Mouse (Mus musculus) limb, embryonic 12.5 days (tissue): ENCODE data around the gene Gm20388. TPM values are rescaled to one million over a fixed set of nuclear protein-coding genes. Genes with fewer than 3 reads are reported as not detected.
A peak's percentile ranks its signal among the peaks of the same experiment; 100 is the strongest.

Source experiments
- ATAC-seq: fragments of 200-750 bp; cut with Nextera tagmentation; 2 replicates; pipeline ENCODE4 v1.8.0; 2017; ENCODE audit warnings: low read depth, moderate TSS enrichment; ENCODE audit not compliant: insufficient number of reproducible peaks, insufficient read depth, low FRiP score, low TSS enrichment
- H3K27ac ChIP-seq: fragments of 300-500 bp; sonication (generic); 2 replicates; pipeline ENCODE4 v1.5.1; 2016; ENCODE audit warnings: mild to moderate bottlenecking, moderate library complexity
- H3K27me3 ChIP-seq: fragments of 300-500 bp; sonication (generic); 2 replicates; pipeline ENCODE4 v1.6.1; 2016; ENCODE audit warnings: mild to moderate bottlenecking, moderate library complexity
- H3K36me3 ChIP-seq: fragments of 300-500 bp; sonication (generic); 2 replicates; pipeline ENCODE4 v1.6.1; 2016; ENCODE audit warnings: mild to moderate bottlenecking, moderate library complexity
- H3K4me1 ChIP-seq: fragments of 300-500 bp; sonication (generic); replicated peaks from 2 replicates; pipeline ENCODE4 v1.6.1; 2016
- H3K4me2 ChIP-seq: fragments of 300-500 bp; sonication (generic); 2 replicates; pipeline ENCODE4 v1.6.1; 2016; ENCODE audit warnings: mild to moderate bottlenecking, moderate library complexity
- H3K4me3 ChIP-seq: fragments of 300-500 bp; sonication (generic); replicated peaks from 2 replicates; pipeline ENCODE4 v1.5.1; 2016; ENCODE audit warnings: mild to moderate bottlenecking
- H3K9ac ChIP-seq: fragments of 300-500 bp; sonication (generic); replicated peaks from 2 replicates; pipeline ENCODE4 v1.6.1; 2016; ENCODE audit warnings: mild to moderate bottlenecking, moderate library complexity
- H3K9me3 ChIP-seq: fragments of 300-500 bp; sonication (generic); 2 replicates; pipeline ENCODE4 v1.6.1; 2016; ENCODE audit warnings: mild to moderate bottlenecking, moderate library complexity
- WGBS: fragments of 180-500 bp; shearing (Covaris S2); methylation state at CpG from one replicate; pipeline ENCODE4 v1.1.7; 2016; 5-methylcytosine and 5-hydroxymethylcytosine counted together
- polyA plus RNA-seq: library from polyadenylated mRNA; unstranded; fragments of >200 nt; fragmentation: Nextera tagmentation; extraction: Ambion mirVana; gene quantifications from 2 replicates; pipeline ENCODE4 v1.2.1, GENCODE M21; 2016

Gm20388 gene
- polyA plus RNA-seq, 1 experiment from 2014 or later: not detected

DNA sequence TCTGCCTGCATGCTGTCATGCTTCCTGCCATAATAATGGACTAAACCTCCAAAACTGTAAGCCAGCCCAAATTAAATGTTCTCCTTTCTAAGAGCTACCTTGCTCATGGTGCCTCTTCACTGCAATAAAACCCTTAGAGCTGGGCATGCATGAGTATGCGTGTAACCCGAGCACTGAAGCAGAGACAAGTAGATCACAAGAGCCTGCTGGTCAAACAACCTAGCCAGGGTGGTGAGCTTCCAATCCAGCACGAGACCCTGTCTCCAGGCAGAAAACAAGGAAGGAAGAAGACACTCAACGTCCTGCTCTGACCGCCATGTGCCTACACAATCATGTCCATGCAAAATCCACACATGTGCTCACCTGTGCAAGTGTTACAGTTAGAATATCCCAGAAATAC is 3080.7 kb downstream of the Gm20388 start:
- Histone ChIP-seq H3K4me1 (peaks cover 10% of the 10 kb centered on the region), H3K36me3 (no peaks in the 10 kb centered on the region), H3K27me3 (no peaks in the 10 kb centered on the region), H3K9ac (no peak overlapping the region), H3K4me3 (no peak overlapping the region), H3K9me3 (no peaks in the 10 kb centered on the region), H3K27ac (no peak overlapping the region), H3K4me2 (no peak overlapping the region)
- 86% methylated on average over 5 of the region's 5 CpGs for WGBS
- no peak for ATAC-seq

- Histone ChIP-seq H3K27ac (no peak overlapping the region), H3K9me3 (no peaks in the 10 kb centered on the region), H3K27me3 (no peaks in the 10 kb centered on the region), H3K4me3 (no peak overlapping the region), H3K36me3 (no peaks in the 10 kb centered on the region), H3K4me2 (no peak overlapping the region), H3K9ac (no peak overlapping the region), H3K4me1 (peaks cover 9% of the 10 kb centered on the region; the same call in 1 of the 2 replicates)
- WGBS: 61% methylated on average over 2 of the region's 2 CpGs
- ATAC-seq: no peak
Observed at GRCm38 (mm10) chr8:122992296-122992695, 3081.7 kb downstream of the Gm20388 start.

GRCm38 (mm10) chr8:122993031-122993430 is 3082.4 kb downstream of the Gm20388 start:
- Histone ChIP-seq H3K27me3 (no peaks in the 10 kb centered on the region), H3K9me3 (no peaks in the 10 kb centered on the region), H3K4me1 (0 out of 2 replicates have a peak, but pooled peaks cover 7% of the 10 kb centered on the region), H3K27ac (no peak overlapping the region), H3K4me2 (no peak overlapping the region), H3K9ac (no peak overlapping the region), H3K36me3 (no peaks in the 10 kb centered on the region), H3K4me3 (no peak overlapping the region)
- WGBS: 81% methylated on average over 3 of the region's 3 CpGs
- no peak for ATAC-seq

- Histone ChIP-seq H3K4me2 (no peak overlapping the region), H3K9ac (no peak overlapping the region), H3K27me3 (no peaks in the 10 kb centered on the region), H3K4me3 (no peak overlapping the region), H3K9me3 (no peaks in the 10 kb centered on the region), H3K4me1 (0 out of 2 replicates have a peak, but pooled peaks cover 7% of the 10 kb centered on the region), H3K36me3 (no peaks in the 10 kb centered on the region), H3K27ac (no peak overlapping the region)
- ATAC-seq: no peak
- WGBS: 85% methylated on average over 5 of the region's 5 CpGs
Observed at GRCm38 (mm10) chr8:122993740-122994139, 3083.1 kb downstream of the Gm20388 start.

DNA sequence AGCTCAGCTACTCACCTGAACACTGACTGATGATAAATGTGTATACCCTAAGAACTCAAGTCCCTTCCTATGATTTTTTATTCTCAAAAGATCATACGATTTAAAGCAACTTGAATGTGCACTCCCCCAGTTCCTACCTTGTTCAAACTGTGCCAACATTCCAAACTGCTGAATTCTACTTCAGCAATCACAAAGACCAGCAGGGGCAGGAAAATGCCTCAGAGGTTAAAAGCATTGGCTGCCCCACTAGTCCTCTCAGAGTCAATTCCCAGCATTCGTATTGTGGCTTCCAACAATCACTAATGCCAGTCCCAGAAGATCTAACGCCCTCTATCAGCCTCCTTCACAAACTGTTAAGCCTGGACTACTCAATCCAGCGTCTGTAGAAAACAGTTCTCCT is 3087.3 kb downstream of the Gm20388 start:
- 81% methylated on average over 4 of the region's 4 CpGs for WGBS
- no peak overlapping the region for H3K27ac ChIP-seq
- H3K27me3 ChIP-seq: no peaks in the 10 kb centered on the region
- no peak for ATAC-seq
- no peaks in the 10 kb centered on the region for H3K36me3 ChIP-seq
- H3K4me3 ChIP-seq: no peak overlapping the region
- H3K9ac ChIP-seq: no peak overlapping the region
- no peak overlapping the region for H3K4me2 ChIP-seq
- no peaks in the 10 kb centered on the region for H3K4me1 ChIP-seq
- no peaks in the 10 kb centered on the region for H3K9me3 ChIP-seq

GRCm38 (mm10) chr8:123000311-123000710 is 3089.7 kb downstream of the Gm20388 start:
- 69% methylated on average over 2 of the region's 2 CpGs for WGBS
- Histone ChIP-seq H3K36me3 (no peaks in the 10 kb centered on the region), H3K9ac (no peak overlapping the region), H3K27ac (no peak overlapping the region), H3K9me3 (no peaks in the 10 kb centered on the region), H3K27me3 (no peaks in the 10 kb centered on the region), H3K4me1 (peaks cover 15% of the 10 kb centered on the region), H3K4me3 (no peak overlapping the region), H3K4me2 (no peak overlapping the region)
- ATAC-seq: no peak

DNA sequence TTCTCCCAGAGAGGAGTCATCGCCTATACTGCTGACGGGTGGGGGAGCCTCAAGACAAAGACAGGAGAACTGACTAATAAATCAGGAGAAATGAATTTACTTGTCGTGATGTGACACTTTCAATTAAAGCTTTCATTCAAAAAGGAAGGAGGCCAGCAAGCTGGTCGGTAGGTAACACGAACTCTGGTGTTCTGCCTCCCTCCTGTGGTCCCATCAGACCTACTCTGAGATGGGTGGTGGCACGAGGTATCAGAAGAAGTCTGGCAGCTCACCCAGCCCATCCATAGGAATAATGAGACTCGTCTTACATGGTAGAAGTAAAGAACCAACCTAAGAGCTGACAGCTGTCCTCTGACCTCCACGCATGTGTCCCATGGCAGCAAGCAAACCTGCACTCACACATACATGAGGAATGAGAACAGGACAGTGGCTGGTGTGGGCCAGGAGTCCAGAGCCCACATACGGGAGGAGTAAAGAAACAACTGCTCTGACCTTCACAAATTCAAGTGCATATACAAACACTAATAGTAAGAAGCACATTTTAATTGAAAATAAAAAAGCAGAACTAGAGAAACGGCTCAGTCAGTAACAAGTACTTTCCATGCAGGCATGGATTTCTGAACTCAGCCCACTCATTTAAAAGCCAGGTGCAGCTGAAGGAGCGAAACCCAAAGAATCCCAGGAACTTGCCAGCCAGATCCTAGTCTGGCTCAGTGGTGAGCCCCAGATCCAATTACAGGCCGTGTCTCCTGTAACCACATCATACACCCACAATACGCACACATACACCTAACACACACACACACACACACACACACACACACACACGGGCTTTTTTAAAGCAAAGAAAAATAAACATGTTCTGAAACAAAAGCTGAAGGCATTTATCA is 3093.6 kb downstream of the Gm20388 start:
- ATAC-seq: no peak
- no peak overlapping the region for H3K4me3 ChIP-seq
- H3K27ac ChIP-seq: peak overlapping the region; percentile 56; the same call in 1 of the 2 replicates
- H3K4me1 ChIP-seq: peaks cover 36% of the 10 kb centered on the region
- H3K4me2 ChIP-seq: no peak overlapping the region
- H3K9me3 ChIP-seq: no peaks in the 10 kb centered on the region
- no peaks in the 10 kb centered on the region for H3K36me3 ChIP-seq
- no peak overlapping the region; the same call in 1 of the 2 replicates for H3K9ac ChIP-seq
- H3K27me3 ChIP-seq: no peaks in the 10 kb centered on the region
- WGBS: 61% methylated on average over 14 of the region's 14 CpGs

GRCm38 (mm10) chr8:123005328-123005727 is 3094.7 kb downstream of the Gm20388 start:
- ATAC-seq: no peak
- Histone ChIP-seq H3K9ac (no peak overlapping the region), H3K9me3 (no peaks in the 10 kb centered on the region)

GRCm38 (mm10) chr8:123005805-123006204 is 3095.2 kb downstream of the Gm20388 start:
- ATAC-seq: no peak
- Histone ChIP-seq H3K4me1 (peaks cover 36% of the 10 kb centered on the region), H3K4me2 (no peak overlapping the region), H3K4me3 (no peak overlapping the region), H3K9ac (no peak overlapping the region), H3K27me3 (no peaks in the 10 kb centered on the region), H3K36me3 (0 out of 2 replicates have a peak, but pooled peaks cover 2% of the 10 kb centered on the region), H3K9me3 (no peaks in the 10 kb centered on the region), H3K27ac (peak overlapping the region; percentile 13; the same call in 1 of the 2 replicates)
- WGBS: 75% methylated on average over 5 of the region's 5 CpGs

More at GRCm38 (mm10) chr8:123005328-123005727, 3094.7 kb downstream of the Gm20388 start:
- Histone ChIP-seq H3K36me3 (0 out of 2 replicates have a peak, but pooled peaks cover 2% of the 10 kb centered on the region), H3K27me3 (no peaks in the 10 kb centered on the region), H3K4me2 (no peak overlapping the region), H3K4me3 (no peak overlapping the region), H3K4me1 (peaks cover 36% of the 10 kb centered on the region), H3K27ac (peak overlapping the region; percentile 13; the same call in 1 of the 2 replicates)
- 67% methylated on average over 3 of the region's 3 CpGs for WGBS

- no peaks in the 10 kb centered on the region for H3K9me3 ChIP-seq
- 0 out of 2 replicates have a peak, but pooled peaks cover 2% of the 10 kb centered on the region for H3K36me3 ChIP-seq
- peaks cover 17% of the 10 kb centered on the region for H3K4me1 ChIP-seq
- no peak overlapping the region for H3K9ac ChIP-seq
- ATAC-seq: no peak
- no peak overlapping the region for H3K27ac ChIP-seq
- no peak overlapping the region for H3K4me3 ChIP-seq
- no peak overlapping the region for H3K4me2 ChIP-seq
- no peaks in the 10 kb centered on the region for H3K27me3 ChIP-seq
Observed at GRCm38 (mm10) chr8:123011321-123011720, 3100.7 kb downstream of the Gm20388 start.

DNA sequence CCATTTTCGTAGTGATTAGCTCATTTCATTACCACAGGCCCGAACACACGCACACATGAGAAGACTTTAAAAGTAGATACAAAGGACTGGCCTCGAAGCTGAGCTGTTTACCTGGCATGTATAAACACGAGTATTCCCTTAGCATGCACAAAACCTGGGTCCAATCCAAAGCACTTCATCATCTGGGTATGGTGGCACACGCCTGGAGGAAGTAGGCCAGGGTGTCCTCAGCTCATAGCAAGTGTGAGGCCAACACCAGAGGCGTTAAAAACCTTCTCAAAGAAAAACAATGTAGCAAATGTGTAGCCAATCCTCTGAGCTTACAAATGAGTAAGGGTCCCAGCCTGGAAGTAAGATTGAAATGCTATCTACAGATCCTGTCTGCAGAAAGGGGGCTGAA is 3103.8 kb downstream of the Gm20388 start:
- WGBS: 76% methylated on average over 7 of the region's 7 CpGs
- no peaks in the 10 kb centered on the region for H3K9me3 ChIP-seq
- no peak overlapping the region for H3K9ac ChIP-seq
- 0 out of 2 replicates have a peak, but pooled peaks cover 7% of the 10 kb centered on the region for H3K36me3 ChIP-seq
- 0 out of 2 replicates have a peak overlapping the region, but pooled peaks have one; percentile 56 for H3K27ac ChIP-seq
- H3K4me2 ChIP-seq: no peak overlapping the region
- H3K27me3 ChIP-seq: no peaks in the 10 kb centered on the region
- H3K4me1 ChIP-seq: peaks cover 23% of the 10 kb centered on the region
- ATAC-seq: no peak
- no peak overlapping the region for H3K4me3 ChIP-seq
